Mouse (Mus musculus) urinary bladder, postnatal 36 days (tissue): Measurements from ENCODE around the gene Shtn1.

ENCODE experiments used
- DNase-seq, 2 experiments: peaks; one replicate each; pipeline ENCODE4 v3.0.0; 2022; ENCODE audit warnings: low spot score in 2 of 2, mixed read lengths in 1 of 2

Gene Shtn1

DNA sequence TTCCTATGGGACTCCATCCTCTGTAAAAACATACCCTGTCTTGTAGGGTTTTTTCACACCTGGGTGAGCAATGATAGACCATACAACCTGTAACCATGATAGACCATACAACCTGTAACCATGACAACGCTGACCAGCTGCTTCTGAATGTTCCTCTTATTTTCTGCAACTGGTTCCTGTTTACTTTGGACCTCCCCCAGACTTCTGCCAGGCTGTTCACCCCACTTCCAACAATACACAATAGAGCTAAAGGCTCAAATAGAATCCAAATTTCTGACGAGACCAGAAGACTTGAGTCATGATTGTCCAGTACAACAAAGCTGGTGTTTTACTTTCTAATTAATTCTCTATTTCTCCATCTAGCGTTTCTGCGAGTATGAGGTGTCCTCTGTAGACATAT is 23.8 kb downstream of the Shtn1 start:
- DNase-seq: no peak

DNA sequence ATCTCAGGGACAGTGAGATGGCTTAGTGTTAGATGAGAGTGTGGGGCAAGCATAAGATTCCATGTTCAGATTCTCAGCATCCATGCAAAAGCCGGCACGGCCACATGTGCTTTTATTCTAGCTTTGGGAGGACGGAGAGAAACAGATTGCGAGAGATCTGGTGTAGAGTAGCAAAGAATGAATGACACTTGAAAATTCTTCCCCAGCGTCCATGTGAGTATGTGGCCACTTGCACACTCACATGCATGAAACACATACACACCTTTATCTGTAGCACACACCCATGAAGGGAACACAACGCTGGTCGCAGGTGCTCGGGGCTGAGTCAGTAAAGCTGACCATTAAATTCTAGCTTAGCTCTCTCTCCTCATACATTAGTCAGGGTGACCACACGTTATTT is 24.3 kb downstream of the Shtn1 start:
- DNase-seq: no peak

DNA sequence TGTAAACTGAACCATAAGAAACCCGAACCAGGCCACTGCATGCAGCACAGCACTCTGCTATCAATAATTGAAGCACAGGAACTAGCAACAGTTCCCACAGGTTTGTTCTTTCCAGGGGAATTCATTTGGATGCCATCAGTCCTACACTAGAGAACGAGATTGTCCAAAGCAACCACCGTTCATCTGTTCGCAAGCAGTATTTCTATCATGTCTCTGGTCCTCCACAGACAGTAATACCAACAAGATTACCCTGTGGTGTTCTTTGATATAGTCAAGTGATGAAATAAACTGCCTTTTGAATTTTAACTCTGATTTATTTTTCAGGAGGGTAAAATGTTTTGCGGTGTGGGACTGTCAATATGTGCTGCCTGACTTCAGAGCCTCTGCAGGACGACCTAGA is 27.0 kb downstream of the Shtn1 start:
- DNase-seq: no peak

DNA sequence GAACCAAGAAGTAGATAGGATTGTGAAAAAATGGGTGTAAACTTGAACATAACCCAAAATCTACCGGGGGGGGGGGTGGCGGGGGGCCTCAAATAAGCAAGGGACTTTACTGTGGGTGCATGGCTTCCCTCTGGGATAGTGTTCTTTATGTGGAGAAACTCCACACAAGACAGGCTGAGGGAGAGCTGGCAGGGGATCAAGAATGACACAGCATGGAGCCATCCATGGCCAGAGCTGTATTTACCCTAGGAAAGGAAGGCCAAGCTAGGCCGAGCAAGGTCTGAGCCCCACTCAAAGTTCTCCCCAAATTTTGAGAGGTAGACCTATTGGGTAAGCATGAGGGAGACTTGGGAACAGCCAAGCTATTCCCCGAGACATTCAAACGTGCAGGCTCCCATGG is 28.4 kb downstream of the Shtn1 start:
- no peak for DNase-seq

DNA sequence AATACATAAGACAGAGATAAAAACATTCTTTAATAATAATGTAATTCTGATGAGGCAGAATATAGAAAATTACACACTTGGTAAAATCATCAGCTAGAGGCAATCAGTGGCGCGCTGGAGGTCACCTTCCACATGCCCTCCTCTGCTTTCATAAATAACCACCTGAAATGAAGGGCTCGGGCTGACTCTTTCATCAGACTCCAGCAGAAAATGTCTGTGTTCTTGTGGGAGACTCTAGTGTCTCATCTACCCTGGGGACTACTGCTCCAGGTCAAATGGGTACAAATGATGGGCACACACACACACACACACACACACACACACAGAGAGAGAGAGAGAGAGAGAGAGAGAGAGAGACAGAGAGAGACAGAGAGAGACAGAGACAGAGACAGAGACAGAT is 34.8 kb downstream of the Shtn1 start:
- no peak for DNase-seq

DNA sequence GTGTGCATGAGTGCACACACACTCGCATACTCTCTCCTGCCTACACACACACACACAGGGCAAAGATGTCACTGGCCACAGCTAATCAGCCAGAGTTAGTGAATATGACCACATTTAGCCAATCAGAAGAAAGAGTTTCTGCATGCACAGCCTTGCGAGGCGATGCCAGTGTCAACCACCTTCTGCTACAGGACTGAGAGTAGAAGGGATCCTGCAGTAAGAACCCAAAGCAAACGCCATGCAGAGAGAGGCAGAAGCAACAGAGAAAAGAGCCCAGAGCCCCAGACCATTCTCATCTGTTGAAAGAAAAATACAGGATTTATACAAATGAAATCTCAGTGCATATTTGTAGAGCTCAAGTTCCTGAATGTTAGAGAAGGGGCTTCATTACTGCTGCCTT is 37.1 kb downstream of the Shtn1 start:
- no peak for DNase-seq

DNA sequence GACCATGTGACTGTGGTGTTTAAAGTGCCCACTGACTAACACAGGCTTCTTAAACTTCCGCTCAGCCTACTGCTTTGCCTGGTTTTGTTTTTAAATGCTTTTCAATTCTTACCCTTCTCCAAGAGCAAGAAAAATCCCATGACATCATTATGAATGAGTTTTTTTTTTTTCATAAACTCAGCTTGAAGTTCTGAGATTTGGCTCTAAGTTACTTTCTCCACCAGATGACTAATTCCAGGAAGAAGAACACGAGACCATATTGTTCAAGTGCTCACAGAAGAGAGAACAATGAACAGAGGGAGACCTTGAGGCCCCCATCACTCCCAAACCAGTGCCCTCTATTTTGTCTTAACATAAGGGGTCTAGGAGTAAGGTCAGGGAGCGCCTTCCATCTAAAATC is 39.1 kb downstream of the Shtn1 start:
- no peak for DNase-seq

DNA sequence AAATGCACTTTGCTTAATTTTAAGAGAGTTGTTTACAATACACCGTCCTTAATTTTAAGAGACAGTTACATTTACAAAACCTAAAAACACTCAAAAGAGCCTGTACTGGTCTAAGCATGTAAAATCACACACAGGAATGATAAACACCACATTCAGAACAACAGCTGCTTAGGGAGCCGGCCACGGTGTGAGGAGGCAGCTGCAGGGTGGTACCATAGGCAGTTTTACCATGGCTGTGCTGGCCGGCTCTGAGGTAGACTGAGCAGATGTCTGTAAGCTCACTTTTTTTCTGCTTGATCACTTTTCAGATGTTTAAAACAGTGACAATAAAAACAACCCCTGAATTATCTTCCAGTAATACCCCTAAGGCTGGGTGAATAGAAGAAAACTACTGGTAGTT is 42.7 kb downstream of the Shtn1 start:
- no peak for DNase-seq

DNA sequence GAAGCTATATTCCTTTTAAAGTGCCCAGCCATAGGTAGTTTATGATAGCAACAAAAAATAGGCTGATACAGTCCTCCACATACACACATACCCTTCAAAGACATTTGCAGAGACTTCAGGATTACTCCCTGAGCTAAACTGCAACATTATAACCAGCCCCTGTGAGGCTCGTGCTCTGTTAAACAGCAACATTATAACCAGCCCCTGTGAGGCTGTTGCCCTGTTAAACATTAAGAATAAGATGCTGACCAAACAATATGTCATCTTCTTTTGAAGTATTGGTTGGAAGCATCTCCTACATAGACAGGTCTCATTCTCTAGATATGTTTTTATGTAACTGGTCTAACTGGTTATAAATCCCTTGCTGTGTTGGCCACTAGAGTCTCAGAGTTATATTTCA is 45.7 kb downstream of the Shtn1 start:
- DNase-seq: no peak

DNA sequence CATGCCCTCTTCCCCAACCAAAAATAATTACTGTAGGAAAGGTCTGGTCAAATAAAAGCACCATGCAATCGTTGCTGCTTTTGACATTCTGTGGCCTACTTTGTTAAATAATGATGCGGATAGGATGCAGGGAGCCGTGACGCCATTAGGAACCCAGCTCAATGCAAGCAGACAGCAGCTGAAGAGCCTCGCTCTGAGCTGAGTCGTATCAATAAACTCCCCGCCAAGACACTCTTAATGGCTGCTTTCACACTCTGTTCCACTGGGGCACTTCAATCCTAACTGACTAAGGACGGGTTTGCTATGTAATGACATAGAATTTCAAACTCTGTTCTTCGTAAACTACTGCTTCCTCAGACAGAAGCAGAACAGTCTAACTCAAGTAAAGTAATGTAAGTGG is 46.9 kb downstream of the Shtn1 start:
- no peak for DNase-seq

DNA sequence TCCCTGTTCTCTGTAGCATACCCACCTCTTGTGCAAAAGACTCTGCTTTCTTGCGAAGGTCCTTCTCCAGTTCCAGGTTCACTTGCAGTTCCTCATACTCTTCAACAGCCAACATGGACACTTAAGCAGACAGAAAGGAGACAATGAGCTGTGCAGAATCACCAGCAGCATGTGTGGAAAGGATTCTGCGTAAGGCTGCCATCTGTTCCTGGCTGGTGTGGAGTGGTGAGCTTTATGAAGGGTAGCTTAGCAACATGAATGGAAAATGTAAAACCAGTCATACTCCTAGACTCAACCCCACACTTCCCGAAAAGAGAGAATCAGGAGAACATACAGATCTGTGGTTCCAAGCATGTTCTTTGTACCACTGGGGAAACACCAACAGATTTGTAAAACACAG is 47.8 kb downstream of the Shtn1 start:
- DNase-seq: no peak

DNA sequence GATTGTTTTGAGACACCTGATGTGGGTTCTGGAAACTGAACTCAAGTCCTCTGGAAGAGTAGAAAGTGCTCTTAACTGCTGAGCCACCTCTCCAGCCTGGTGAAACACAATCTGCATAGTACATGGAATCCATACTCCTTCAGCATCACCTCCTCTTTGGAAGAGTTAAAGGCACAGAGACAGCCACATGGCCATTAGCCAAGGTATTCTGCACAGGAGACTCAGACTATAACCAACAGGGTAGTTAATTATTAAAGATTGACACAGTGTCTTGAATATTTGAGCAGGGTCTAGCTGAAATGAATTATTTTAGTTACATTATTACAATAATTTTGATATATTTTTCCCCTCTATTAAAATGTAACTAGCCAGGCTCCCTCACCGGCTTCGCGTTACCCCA is 52.0 kb downstream of the Shtn1 start:
- DNase-seq: no peak

DNA sequence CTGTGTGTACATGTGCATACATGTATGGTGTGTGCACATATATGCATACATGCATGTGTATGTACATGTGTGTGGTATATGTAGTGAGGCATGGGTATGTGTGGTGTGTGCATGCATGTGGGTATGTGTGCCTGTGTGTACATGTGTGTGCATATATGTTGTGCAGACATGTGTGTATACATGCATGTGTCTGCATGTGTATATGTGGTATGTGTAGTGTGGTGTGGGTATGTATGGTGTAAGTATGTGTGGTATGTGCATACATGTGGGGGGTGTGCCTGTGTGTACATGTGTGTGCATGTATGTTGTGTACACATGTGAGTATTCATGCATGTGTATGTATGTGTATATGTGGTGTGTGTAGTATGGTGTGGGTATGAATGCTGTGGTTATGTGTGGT is 54.3 kb downstream of the Shtn1 start:
- DNase-seq: no peak

DNA sequence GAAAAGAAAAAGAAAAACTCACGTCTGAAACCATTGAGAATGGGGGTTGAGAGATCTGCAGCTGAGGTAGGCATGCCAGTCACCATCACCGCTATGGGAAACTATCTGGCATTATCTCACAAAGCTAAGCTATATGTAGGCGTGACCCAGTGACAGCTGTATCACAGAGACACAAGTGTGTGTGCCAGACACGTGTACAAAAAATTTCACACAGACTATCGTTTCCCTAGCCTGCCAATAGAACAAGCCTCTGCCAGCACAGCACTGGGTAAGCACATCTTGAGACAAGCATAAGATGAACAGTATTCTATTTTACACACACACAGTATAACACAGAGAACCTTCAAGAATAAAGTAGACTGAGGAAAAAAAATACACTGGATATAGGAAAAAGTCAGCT is 65.1 kb downstream of the Shtn1 start:
- DNase-seq: no peak

DNA sequence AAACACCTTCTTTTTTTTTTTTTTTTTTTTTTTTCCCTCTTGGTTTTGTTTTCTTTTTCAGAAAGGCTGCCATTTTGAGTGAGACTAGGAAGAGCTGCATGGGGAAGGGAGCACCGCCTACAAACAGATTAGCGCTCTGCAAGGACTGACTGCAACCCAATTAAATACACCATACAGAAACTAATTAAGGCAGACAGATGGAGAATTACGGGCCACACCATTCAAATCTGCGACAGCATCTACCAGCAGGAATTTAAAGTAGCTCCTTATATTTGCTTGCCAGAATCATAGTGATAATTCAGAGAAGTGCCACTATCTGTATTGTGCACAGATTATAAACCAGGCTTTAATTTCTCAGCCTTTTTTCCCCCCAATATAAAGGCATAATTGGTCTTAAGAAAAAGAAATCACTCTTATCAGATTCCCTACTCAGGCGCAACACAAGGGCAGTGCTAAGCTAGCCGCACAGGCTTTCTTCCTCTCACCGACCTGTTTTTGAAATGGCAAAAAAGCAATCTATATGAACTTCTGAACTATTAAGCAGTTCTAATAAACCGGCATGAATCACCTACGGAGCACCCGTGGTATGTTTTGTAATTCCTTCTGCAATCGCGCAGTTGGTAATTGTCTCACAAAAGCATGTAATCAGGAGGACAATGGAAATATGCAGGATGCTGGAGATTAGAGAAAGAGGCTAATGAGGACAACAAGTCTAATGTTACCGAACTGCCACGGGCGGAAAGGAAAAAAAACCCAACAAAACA is 69.1 kb downstream of the Shtn1 start:
- no peak for DNase-seq

DNA sequence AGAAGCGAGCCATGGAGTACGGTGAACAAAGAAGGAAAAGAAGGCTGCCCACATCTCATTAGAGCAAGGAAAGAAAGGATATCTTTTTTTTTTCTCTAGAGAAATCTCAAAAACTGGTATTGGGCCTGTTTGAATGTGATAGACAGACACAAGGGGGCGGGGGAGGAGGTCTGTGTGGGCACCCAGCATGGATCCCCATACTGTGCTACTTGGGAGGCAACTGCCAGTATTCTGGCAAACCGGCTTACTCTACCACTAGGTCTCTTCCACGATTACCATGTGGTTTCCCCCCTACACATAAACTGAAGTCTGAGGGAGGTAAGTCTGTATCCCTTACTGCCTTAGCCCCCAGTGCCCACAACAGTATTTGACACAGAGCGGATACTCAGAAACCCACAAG is 73.1 kb downstream of the Shtn1 start:
- no peak for DNase-seq

DNA sequence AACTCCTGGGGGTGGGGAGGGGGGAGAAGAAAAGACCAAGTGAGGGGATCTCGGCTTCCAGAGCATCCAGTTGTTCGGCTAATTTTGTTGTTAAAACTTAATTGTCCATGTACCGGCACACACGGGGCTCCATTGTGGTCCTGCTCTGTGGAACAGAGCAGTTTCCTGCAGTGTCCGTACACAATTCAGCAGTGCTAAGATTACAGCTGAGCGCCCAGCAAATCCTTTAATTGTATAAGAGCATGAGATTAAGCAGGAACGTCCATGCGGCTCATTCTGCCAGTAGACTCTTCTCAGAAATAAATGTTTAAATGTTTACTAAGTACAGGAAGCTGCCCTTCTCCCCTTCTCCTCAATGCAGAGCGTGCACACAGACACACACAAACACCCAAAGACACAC is 94.3 kb downstream of the Shtn1 start:
- no peak for DNase-seq

DNA sequence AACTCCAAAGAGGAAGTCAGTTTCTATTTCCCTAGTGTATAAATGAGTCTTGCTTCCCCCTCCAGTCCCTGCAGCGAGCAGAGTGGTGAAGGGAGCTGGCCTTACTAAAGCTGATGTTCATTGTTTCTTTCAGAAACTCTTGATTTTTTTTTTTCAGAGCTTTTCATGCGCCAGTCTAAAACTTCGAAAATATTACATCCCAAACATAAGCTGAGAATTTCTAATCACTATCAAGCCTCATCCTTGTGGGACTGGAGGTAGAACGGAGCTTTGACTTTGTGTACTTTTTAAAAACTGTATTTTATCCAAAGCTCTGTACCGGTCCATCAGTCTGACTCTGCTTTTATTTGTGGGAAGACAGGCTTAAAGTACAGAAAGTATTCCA is 95.9 kb downstream of the Shtn1 start:
- no peak for DNase-seq

DNA sequence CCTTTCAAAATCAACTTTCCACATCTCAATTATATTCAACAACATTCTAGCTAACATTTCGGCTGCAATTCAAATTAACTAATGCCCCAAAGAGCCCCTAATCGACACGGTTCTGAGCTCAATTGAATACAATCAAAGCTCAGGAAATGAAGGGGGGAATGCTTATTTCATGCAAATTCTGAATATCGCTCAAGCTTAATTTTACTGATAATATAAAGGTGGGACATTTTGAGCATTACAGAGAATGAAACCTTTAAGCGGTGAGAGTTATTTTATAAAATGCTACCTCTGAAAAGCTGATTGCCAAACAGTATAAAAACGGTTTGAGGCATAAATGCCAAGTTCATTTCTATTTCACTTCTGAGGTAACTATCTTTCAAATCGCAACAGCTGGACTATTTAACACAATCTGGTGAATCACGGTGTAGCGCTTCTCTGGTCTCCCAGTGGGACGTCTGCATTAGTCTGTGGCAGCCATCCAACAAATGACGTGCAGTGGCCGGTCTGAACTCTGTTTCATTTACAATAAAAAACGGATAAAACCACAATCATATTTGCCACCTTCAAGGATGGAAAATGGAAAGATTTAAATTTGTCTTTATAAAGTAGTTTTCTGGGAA is 96.4 kb downstream of the Shtn1 start:
- peak; percentile 28 to 39 for DNase-seq

DNA sequence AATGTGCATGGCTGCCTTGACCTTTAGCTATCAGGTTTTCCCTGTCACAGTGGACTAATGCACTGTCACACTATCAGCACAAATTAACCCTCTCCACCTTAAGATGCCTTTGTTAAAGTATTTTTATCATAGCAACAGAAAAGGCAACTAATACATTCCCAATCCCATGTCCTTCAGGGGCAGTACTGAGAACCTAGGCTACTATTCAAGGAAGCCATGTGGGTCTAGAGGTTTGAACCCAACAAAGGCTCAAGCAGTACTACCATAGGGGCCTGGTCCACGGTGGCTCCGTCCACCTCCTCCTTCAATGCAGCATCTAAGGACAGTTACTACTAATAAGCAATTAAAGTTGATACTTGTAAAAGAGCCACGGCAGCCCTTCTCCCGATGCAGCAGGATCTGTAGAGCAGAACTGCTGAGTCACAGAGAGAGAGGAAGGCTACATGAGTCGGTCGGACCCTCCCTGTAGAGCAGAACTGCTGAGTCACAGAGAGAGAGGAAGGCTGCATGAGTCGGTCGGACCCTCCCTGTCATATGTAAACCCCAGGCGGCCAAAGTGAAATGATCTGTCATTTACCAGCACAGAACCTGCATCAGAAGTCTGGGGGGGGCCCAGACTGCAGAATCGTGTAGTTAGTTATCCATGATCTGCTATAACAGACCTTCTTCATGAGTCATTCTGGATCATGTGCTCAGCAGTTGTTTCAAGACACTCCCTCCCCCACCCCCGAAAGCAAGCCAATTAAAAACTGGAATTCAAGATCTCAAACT is 97.3 kb downstream of the Shtn1 start:
- DNase-seq: peak; percentile 7

DNA sequence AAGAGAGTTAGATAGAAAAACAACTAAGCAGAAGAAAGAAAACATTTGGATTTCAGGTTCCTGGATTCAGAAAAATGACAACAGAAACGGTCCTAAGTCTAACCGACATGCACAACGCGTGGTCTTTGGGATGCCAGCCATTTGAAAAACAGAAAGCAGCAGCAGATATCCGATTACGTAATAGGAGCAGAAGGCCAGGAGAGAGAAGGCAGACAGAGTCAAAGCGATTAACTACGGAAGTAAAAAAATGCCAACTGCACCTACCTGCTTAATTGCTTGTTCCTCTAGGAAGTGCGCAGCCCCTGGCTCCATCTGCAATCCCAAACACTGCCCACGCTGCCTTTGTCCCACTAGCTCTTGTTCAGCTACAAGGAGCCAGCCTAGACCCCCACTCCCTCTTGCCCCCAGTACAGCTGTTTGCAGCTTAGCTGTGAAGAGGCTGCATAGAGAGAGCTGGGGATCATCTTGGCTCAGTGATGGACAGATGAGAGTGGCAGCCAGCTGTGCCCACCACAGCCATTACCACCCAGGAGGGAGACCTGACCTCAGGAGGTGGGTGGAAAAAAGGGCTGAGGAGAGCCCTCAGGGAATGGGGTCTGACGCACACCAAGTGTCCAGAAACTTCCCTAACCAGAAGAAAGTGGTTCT is 100.6 kb downstream of the Shtn1 start:
- DNase-seq: no peak

DNA sequence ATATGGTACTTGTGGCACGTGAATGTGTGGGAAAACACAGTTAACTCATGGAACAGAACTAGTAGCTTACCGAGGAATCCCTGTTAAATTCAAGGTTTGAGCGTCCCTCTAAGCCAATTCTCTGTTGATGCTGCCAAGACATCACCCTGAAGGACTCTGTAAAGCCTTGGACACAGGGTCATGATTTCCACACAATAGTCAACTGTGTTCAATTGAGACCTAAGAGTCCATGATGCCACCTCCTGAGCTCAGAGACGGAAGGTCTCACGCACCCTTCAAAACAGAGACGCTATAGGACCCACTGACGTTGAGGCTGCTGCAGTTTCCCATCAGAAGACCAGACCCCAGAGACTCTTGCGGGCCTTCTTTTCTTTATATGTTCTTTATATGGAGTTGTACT is 101.8 kb downstream of the Shtn1 start:
- DNase-seq: no peak

DNA sequence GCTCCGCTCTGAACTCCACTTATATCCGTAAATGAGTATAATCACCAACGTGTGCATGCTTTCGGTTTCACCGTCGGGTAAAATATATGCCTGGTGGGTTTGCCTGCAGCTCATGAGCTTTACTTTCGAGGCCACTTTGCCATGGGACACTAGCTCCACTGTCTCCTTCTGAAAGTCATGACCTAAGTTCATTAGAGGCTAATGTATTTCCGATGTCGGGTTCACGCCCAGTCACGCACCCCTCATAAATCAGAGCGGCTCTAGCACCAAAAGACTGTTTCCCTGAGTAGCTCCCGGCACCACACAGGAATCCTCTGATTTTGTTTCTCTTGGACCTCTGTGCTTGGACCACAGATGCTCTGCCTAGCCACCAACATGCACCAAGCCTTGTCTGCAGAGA is 105.1 kb downstream of the Shtn1 start:
- DNase-seq: no peak
